Mouse (Mus musculus): Measurements from ENCODE around the gene Glt1d1. TPM values are rescaled to one million over a fixed set of nuclear protein-coding genes. Genes with fewer than 3 reads are reported as not detected.

The Glt1d1 gene
- polyA plus RNA-seq, 1 experiment from 2014 or later = 1.1 TPM

GRCm38 (mm10) chr5:127660267-127660666 lies 28.2 kb downstream of the Glt1d1 start:
- no peak for ATAC-seq (ENCODE audit: low FRiP score, low TSS enrichment)
- Histone ChIP-seq H3K9me3 (ENCODE audit: control insufficient read depth, low read length) (peaks cover 4% of the 10 kb centered on the region; the same call in 1 of the 2 replicates), H3K27me3 (ENCODE audit: control insufficient read depth, insufficient read depth, low read length) (no peaks in the 10 kb centered on the region), H3K4me3 (replicated peaks; ENCODE audit: low read depth, low read length) (no peak overlapping the region), H3K4me2 (ENCODE audit: low read length) (no peak overlapping the region), H3K9ac (replicated peaks; ENCODE audit: low read length) (no peak overlapping the region), H3K4me1 (ENCODE audit: control insufficient read depth, insufficient read depth, low read length) (no peaks in the 10 kb centered on the region), H3K36me3 (ENCODE audit: control insufficient read depth, insufficient read depth, low read length) (no peaks in the 10 kb centered on the region), H3K27ac (replicated peaks; ENCODE audit: low read depth, low read length) (no peak overlapping the region)
- DNase-seq = no peak
- 71% methylated on average over 5 of the region's 5 CpGs for whole genome bisulfite sequencing

GRCm38 (mm10) chr5:127660979-127661378 lies 28.9 kb downstream of the Glt1d1 start:
- H3K27ac ChIP-seq (replicated peaks; ENCODE audit: low read depth, low read length) = no peak overlapping the region
- 93% methylated on average over 5 of the region's 5 CpGs for WGBS
- no peaks in the 10 kb centered on the region for H3K4me1 ChIP-seq (ENCODE audit: control insufficient read depth, insufficient read depth, low read length)
- H3K9ac ChIP-seq (replicated peaks; ENCODE audit: low read length) = no peak overlapping the region
- ATAC-seq (ENCODE audit: low FRiP score, low TSS enrichment) (no peak), DNase-seq (no peak)
- H3K36me3 ChIP-seq (ENCODE audit: control insufficient read depth, insufficient read depth, low read length) = no peaks in the 10 kb centered on the region
- no peak overlapping the region for H3K4me2 ChIP-seq (ENCODE audit: low read length)
- no peaks in the 10 kb centered on the region for H3K27me3 ChIP-seq (ENCODE audit: control insufficient read depth, insufficient read depth, low read length)
- H3K9me3 ChIP-seq (ENCODE audit: control insufficient read depth, low read length) = peaks cover 4% of the 10 kb centered on the region; the same call in 1 of the 2 replicates
- H3K4me3 ChIP-seq (replicated peaks; ENCODE audit: low read depth, low read length) = no peak overlapping the region

GRCm38 (mm10) chr5:127673913-127674312 lies 41.9 kb downstream of the Glt1d1 start:
- Histone ChIP-seq H3K9me3 (ENCODE audit: control insufficient read depth, low read length) (no peaks in the 10 kb centered on the region), H3K27ac (replicated peaks; ENCODE audit: low read depth, low read length) (no peak overlapping the region), H3K4me2 (ENCODE audit: low read length) (no peak overlapping the region), H3K27me3 (ENCODE audit: control insufficient read depth, insufficient read depth, low read length) (no peaks in the 10 kb centered on the region), H3K36me3 (ENCODE audit: control insufficient read depth, insufficient read depth, low read length) (no peaks in the 10 kb centered on the region), H3K9ac (replicated peaks; ENCODE audit: low read length) (no peak overlapping the region), H3K4me3 (replicated peaks; ENCODE audit: low read depth, low read length) (no peak overlapping the region), H3K4me1 (ENCODE audit: control insufficient read depth, insufficient read depth, low read length) (no peaks in the 10 kb centered on the region)
- ATAC-seq (ENCODE audit: low FRiP score, low TSS enrichment) = no peak
- DNase-seq = no peak
- 93% methylated on average over 8 of the region's 8 CpGs for WGBS

- ATAC-seq (ENCODE audit: low FRiP score, low TSS enrichment) (no peak), DNase-seq (no peak)
- 95% methylated on average over 2 of the region's 2 CpGs for WGBS
Measured at GRCm38 (mm10) chr5:127677561-127677960, 45.5 kb downstream of the Glt1d1 start.

GRCm38 (mm10) chr5:127678501-127678900 lies 46.4 kb downstream of the Glt1d1 start:
- Histone ChIP-seq H3K36me3 (ENCODE audit: control insufficient read depth, insufficient read depth, low read length) (no peaks in the 10 kb centered on the region), H3K27ac (replicated peaks; ENCODE audit: low read depth, low read length) (no peak overlapping the region), H3K4me2 (ENCODE audit: low read length) (no peak overlapping the region), H3K9me3 (ENCODE audit: control insufficient read depth, low read length) (no peaks in the 10 kb centered on the region), H3K27me3 (ENCODE audit: control insufficient read depth, insufficient read depth, low read length) (no peaks in the 10 kb centered on the region), H3K9ac (replicated peaks; ENCODE audit: low read length) (no peak overlapping the region), H3K4me3 (replicated peaks; ENCODE audit: low read depth, low read length) (no peak overlapping the region), H3K4me1 (ENCODE audit: control insufficient read depth, insufficient read depth, low read length) (no peaks in the 10 kb centered on the region)
- ATAC-seq (ENCODE audit: low FRiP score, low TSS enrichment) (no peak), DNase-seq (no peak)
- WGBS = 98% methylated on average over 5 of the region's 5 CpGs

More at GRCm38 (mm10) chr5:127677561-127677960, 45.5 kb downstream of the Glt1d1 start:
- no peak overlapping the region for H3K9ac ChIP-seq (replicated peaks; ENCODE audit: low read length)
- H3K4me3 ChIP-seq (replicated peaks; ENCODE audit: low read depth, low read length) = no peak overlapping the region
- H3K9me3 ChIP-seq (ENCODE audit: control insufficient read depth, low read length) = no peaks in the 10 kb centered on the region
- H3K36me3 ChIP-seq (ENCODE audit: control insufficient read depth, insufficient read depth, low read length) = no peaks in the 10 kb centered on the region
- no peaks in the 10 kb centered on the region for H3K4me1 ChIP-seq (ENCODE audit: control insufficient read depth, insufficient read depth, low read length)
- H3K27me3 ChIP-seq (ENCODE audit: control insufficient read depth, insufficient read depth, low read length) = no peaks in the 10 kb centered on the region
- no peak overlapping the region for H3K4me2 ChIP-seq (ENCODE audit: low read length)
- H3K27ac ChIP-seq (replicated peaks; ENCODE audit: low read depth, low read length) = no peak overlapping the region

GRCm38 (mm10) chr5:127688568-127689170 lies 56.6 kb downstream of the Glt1d1 start:
- ATAC-seq (ENCODE audit: low FRiP score, low TSS enrichment) (no peak), DNase-seq (no peak)
- no peaks in the 10 kb centered on the region for H3K36me3 ChIP-seq (ENCODE audit: control insufficient read depth, insufficient read depth, low read length)
- no peak overlapping the region for H3K9ac ChIP-seq (replicated peaks; ENCODE audit: low read length)
- H3K9me3 ChIP-seq (ENCODE audit: control insufficient read depth, low read length) = no peaks in the 10 kb centered on the region
- H3K4me1 ChIP-seq (ENCODE audit: control insufficient read depth, insufficient read depth, low read length) = 0 out of 2 replicates have a peak, but pooled peaks cover 4% of the 10 kb centered on the region
- no peak overlapping the region for H3K4me3 ChIP-seq (replicated peaks; ENCODE audit: low read depth, low read length)
- H3K27ac ChIP-seq (replicated peaks; ENCODE audit: low read depth, low read length) = no peak overlapping the region
- no peaks in the 10 kb centered on the region for H3K27me3 ChIP-seq (ENCODE audit: control insufficient read depth, insufficient read depth, low read length)
- no peak overlapping the region for H3K4me2 ChIP-seq (ENCODE audit: low read length)
- 81% methylated on average over 9 of the region's 9 CpGs for WGBS

GRCm38 (mm10) chr5:127691085-127691484 lies 59.0 kb downstream of the Glt1d1 start:
- no peak overlapping the region for H3K4me2 ChIP-seq (ENCODE audit: low read length)
- H3K27me3 ChIP-seq (ENCODE audit: control insufficient read depth, insufficient read depth, low read length) = no peaks in the 10 kb centered on the region
- ATAC-seq (ENCODE audit: low FRiP score, low TSS enrichment) = no peak
- DNase-seq = no peak
- 88% methylated on average over 10 of the region's 10 CpGs for WGBS
- H3K4me3 ChIP-seq (replicated peaks; ENCODE audit: low read depth, low read length) = no peak overlapping the region
- H3K9ac ChIP-seq (replicated peaks; ENCODE audit: low read length) = no peak overlapping the region
- no peak overlapping the region for H3K27ac ChIP-seq (replicated peaks; ENCODE audit: low read depth, low read length)
- no peaks in the 10 kb centered on the region for H3K9me3 ChIP-seq (ENCODE audit: control insufficient read depth, low read length)
- H3K36me3 ChIP-seq (ENCODE audit: control insufficient read depth, insufficient read depth, low read length) = no peaks in the 10 kb centered on the region
- H3K4me1 ChIP-seq (ENCODE audit: control insufficient read depth, insufficient read depth, low read length) = no peaks in the 10 kb centered on the region

- Histone ChIP-seq H3K4me3 (replicated peaks; ENCODE audit: low read depth, low read length) (no peak overlapping the region), H3K4me2 (ENCODE audit: low read length) (no peak overlapping the region), H3K36me3 (ENCODE audit: control insufficient read depth, insufficient read depth, low read length) (no peaks in the 10 kb centered on the region), H3K9ac (replicated peaks; ENCODE audit: low read length) (no peak overlapping the region), H3K27me3 (ENCODE audit: control insufficient read depth, insufficient read depth, low read length) (no peaks in the 10 kb centered on the region), H3K9me3 (ENCODE audit: control insufficient read depth, low read length) (no peaks in the 10 kb centered on the region), H3K27ac (replicated peaks; ENCODE audit: low read depth, low read length) (no peak overlapping the region), H3K4me1 (ENCODE audit: control insufficient read depth, insufficient read depth, low read length) (no peaks in the 10 kb centered on the region)
- WGBS = 58% methylated on average over 21 of the region's 21 CpGs
- ATAC-seq (ENCODE audit: low FRiP score, low TSS enrichment) = no peak
- no peak for DNase-seq
Measured at GRCm38 (mm10) chr5:127691581-127691980, 59.5 kb downstream of the Glt1d1 start.

- no peak overlapping the region for H3K4me3 ChIP-seq (replicated peaks; ENCODE audit: low read depth, low read length)
- ATAC-seq (ENCODE audit: low FRiP score, low TSS enrichment) = no peak
- no peak overlapping the region for H3K9ac ChIP-seq (replicated peaks; ENCODE audit: low read length)
- H3K4me1 ChIP-seq (ENCODE audit: control insufficient read depth, insufficient read depth, low read length) = no peaks in the 10 kb centered on the region
- H3K9me3 ChIP-seq (ENCODE audit: control insufficient read depth, low read length) = no peaks in the 10 kb centered on the region
- H3K36me3 ChIP-seq (ENCODE audit: control insufficient read depth, insufficient read depth, low read length) = no peaks in the 10 kb centered on the region
- H3K4me2 ChIP-seq (ENCODE audit: low read length) = no peak overlapping the region
- 76% methylated on average over 4 of the region's 4 CpGs for WGBS
- H3K27me3 ChIP-seq (ENCODE audit: control insufficient read depth, insufficient read depth, low read length) = no peaks in the 10 kb centered on the region
- no peak overlapping the region for H3K27ac ChIP-seq (replicated peaks; ENCODE audit: low read depth, low read length)
- no peak for DNase-seq
Measured at GRCm38 (mm10) chr5:127695898-127696297, 63.8 kb downstream of the Glt1d1 start.

Measured in midbrain, embryonic 14.5 days (tissue).